Mouse (Mus musculus) midbrain, embryonic 14.5 days (tissue): ENCODE measurements around the gene Mrps7. TPM values are rescaled to one million over a fixed set of nuclear protein-coding genes. Genes with fewer than 3 reads are reported as not detected.

ENCODE experiments used
- ATAC-seq: fragments of 200-750 bp; cut with Nextera tagmentation; 2 replicates; pipeline ENCODE4 v1.8.0; 2017; ENCODE audit warnings: moderate number of reproducible peaks, moderate library complexity; ENCODE audit not compliant: low FRiP score, low TSS enrichment
- DNase-seq: peaks from one replicate; pipeline ENCODE4 v3.0.0-alpha.2; 2015
- H3K27ac ChIP-seq: fragments of 300-500 bp; sonication (generic); replicated peaks from 2 replicates; pipeline ENCODE4 v1.5.1; 2014; ENCODE audit warnings: mild to moderate bottlenecking, low read depth, low read length, moderate library complexity
- H3K27me3 ChIP-seq: fragments of 300-500 bp; sonication (generic); 2 replicates; pipeline ENCODE4 v1.6.1; 2014; ENCODE audit warnings: low read length, control low read depth, mixed read lengths; ENCODE audit not compliant: control insufficient read depth, insufficient read depth
- H3K36me3 ChIP-seq: fragments of 300-500 bp; sonication (generic); 2 replicates; pipeline ENCODE4 v1.6.1; 2014; ENCODE audit warnings: low read length, control low read depth; ENCODE audit not compliant: control insufficient read depth, insufficient read depth
- H3K4me1 ChIP-seq: fragments of 300-500 bp; sonication (generic); 2 replicates; pipeline ENCODE4 v1.6.1; 2014; ENCODE audit warnings: mild to moderate bottlenecking, antibody characterized with exemption, low read length, control low read depth; ENCODE audit not compliant: control insufficient read depth, insufficient read depth
- H3K4me2 ChIP-seq: fragments of 300-500 bp; sonication (generic); 2 replicates; pipeline ENCODE4 v1.6.1; 2014; ENCODE audit warnings: mild to moderate bottlenecking, low read length, moderate library complexity
- H3K4me3 ChIP-seq: fragments of 300-500 bp; sonication (generic); replicated peaks from 2 replicates; pipeline ENCODE4 v1.5.1; 2014; ENCODE audit warnings: low read depth, low read length
- H3K9ac ChIP-seq: fragments of 300-500 bp; sonication (generic); replicated peaks from 2 replicates; pipeline ENCODE4 v1.6.1; 2014; ENCODE audit warnings: mild to moderate bottlenecking, low read length, moderate library complexity
- H3K9me3 ChIP-seq: fragments of 300-500 bp; sonication (generic); 2 replicates; pipeline ENCODE4 v1.6.1; 2016; ENCODE audit warnings: low read length, control low read depth, mixed read lengths; ENCODE audit not compliant: control insufficient read depth
- WGBS: fragments of 180-500 bp; shearing (Covaris S2); extraction: QIAGEN DNeasy Blood & Tissue Kit; methylation state at CpG from one replicate; pipeline ENCODE4 v1.1.7; 2014; 5-methylcytosine and 5-hydroxymethylcytosine counted together
- polyA plus RNA-seq: library from polyadenylated mRNA; unstranded; fragments of >200 nt; fragmentation: Nextera tagmentation; extraction: Ambion mirVana; gene quantifications from 2 replicates; pipeline ENCODE4 v1.2.1, GENCODE M21; 2014

Mrps7 gene
- polyA plus RNA-seq, 1 experiment from 2014 or later, result 75.7 TPM

GRCm38 (mm10) chr11:115629734-115630531, 26.2 kb downstream of the Mrps7 start:
- Histone ChIP-seq H3K4me2 (no peak overlapping the region), H3K4me1 (peaks cover 5% of the 10 kb centered on the region; the same call in 1 of the 2 replicates), H3K27ac (no peak overlapping the region), H3K4me3 (no peak overlapping the region), H3K27me3 (no peaks in the 10 kb centered on the region), H3K36me3 (no peaks in the 10 kb centered on the region), H3K9me3 (no peaks in the 10 kb centered on the region), H3K9ac (no peak overlapping the region)
- 88% methylated on average over 13 of the region's 13 CpGs for WGBS
- DNase-seq, result no peak
- ATAC-seq, result no peak

- H3K36me3 ChIP-seq, result no peaks in the 10 kb centered on the region
- no peak overlapping the region for H3K4me2 ChIP-seq
- no peak for ATAC-seq
- DNase-seq, result no peak
- H3K9me3 ChIP-seq, result no peaks in the 10 kb centered on the region
- peaks cover 5% of the 10 kb centered on the region; the same call in 1 of the 2 replicates for H3K4me1 ChIP-seq
- H3K27ac ChIP-seq, result no peak overlapping the region
- WGBS, result 48% methylated on average over 16 of the region's 16 CpGs
- no peak overlapping the region for H3K9ac ChIP-seq
- H3K4me3 ChIP-seq, result no peak overlapping the region
- H3K27me3 ChIP-seq, result no peaks in the 10 kb centered on the region
Observed at GRCm38 (mm10) chr11:115630532-115631504, 27.1 kb downstream of the Mrps7 start.

GRCm38 (mm10) chr11:115631505-115631890, 27.8 kb downstream of the Mrps7 start:
- WGBS, result 23% methylated on average over 3 of the region's 3 CpGs
- no peaks in the 10 kb centered on the region for H3K36me3 ChIP-seq
- no peak overlapping the region for H3K4me2 ChIP-seq
- no peak overlapping the region for H3K27ac ChIP-seq
- no peak overlapping the region for H3K9ac ChIP-seq
- no peaks in the 10 kb centered on the region for H3K27me3 ChIP-seq
- no peak for ATAC-seq
- peak; percentile 31 for DNase-seq
- no peak overlapping the region for H3K4me3 ChIP-seq
- H3K4me1 ChIP-seq, result peaks cover 5% of the 10 kb centered on the region; the same call in 1 of the 2 replicates
- no peaks in the 10 kb centered on the region for H3K9me3 ChIP-seq

- H3K36me3 ChIP-seq, result no peaks in the 10 kb centered on the region
- no peak overlapping the region for H3K4me3 ChIP-seq
- no peak overlapping the region for H3K4me2 ChIP-seq
- H3K27ac ChIP-seq, result no peak overlapping the region
- DNase-seq, result no peak
- H3K9me3 ChIP-seq, result no peaks in the 10 kb centered on the region
- H3K9ac ChIP-seq, result no peak overlapping the region
- no peak for ATAC-seq
- H3K4me1 ChIP-seq, result peaks cover 3% of the 10 kb centered on the region; the same call in 1 of the 2 replicates
- WGBS, result 77% methylated on average over 7 of the region's 7 CpGs
- H3K27me3 ChIP-seq, result no peaks in the 10 kb centered on the region
Observed at GRCm38 (mm10) chr11:115632247-115632646, 28.5 kb downstream of the Mrps7 start.

- Histone ChIP-seq H3K4me2 (no peak overlapping the region), H3K36me3 (no peaks in the 10 kb centered on the region), H3K9ac (no peak overlapping the region), H3K4me3 (no peak overlapping the region), H3K9me3 (no peaks in the 10 kb centered on the region), H3K27ac (no peak overlapping the region), H3K27me3 (no peaks in the 10 kb centered on the region), H3K4me1 (no peaks in the 10 kb centered on the region)
- WGBS, result 89% methylated on average over 10 of the region's 10 CpGs
- no peak for ATAC-seq
- no peak for DNase-seq
Observed at GRCm38 (mm10) chr11:115632862-115633261, 29.1 kb downstream of the Mrps7 start.

- Histone ChIP-seq H3K9me3 (no peaks in the 10 kb centered on the region), H3K4me1 (no peaks in the 10 kb centered on the region), H3K4me3 (no peak overlapping the region), H3K27ac (no peak overlapping the region), H3K4me2 (no peak overlapping the region), H3K9ac (no peak overlapping the region), H3K36me3 (no peaks in the 10 kb centered on the region), H3K27me3 (no peaks in the 10 kb centered on the region)
- DNase-seq (peak; percentile 6), ATAC-seq (no peak)
- 91% methylated on average over 4 of the region's 4 CpGs for WGBS
Observed at GRCm38 (mm10) chr11:115634109-115634508, 30.4 kb downstream of the Mrps7 start.

- Histone ChIP-seq H3K4me3 (no peak overlapping the region), H3K27ac (no peak overlapping the region), H3K36me3 (no peaks in the 10 kb centered on the region), H3K9ac (no peak overlapping the region), H3K27me3 (no peaks in the 10 kb centered on the region), H3K9me3 (no peaks in the 10 kb centered on the region), H3K4me1 (no peaks in the 10 kb centered on the region), H3K4me2 (no peak overlapping the region)
- ATAC-seq (no peak), DNase-seq (no peak)
- WGBS, result 89% methylated on average over 8 of the region's 8 CpGs
Observed at GRCm38 (mm10) chr11:115635041-115635440, 31.3 kb downstream of the Mrps7 start.

GRCm38 (mm10) chr11:115635484-115635883, 31.8 kb downstream of the Mrps7 start:
- WGBS, result 74% methylated on average over 8 of the region's 8 CpGs
- ATAC-seq (no peak), DNase-seq (no peak)
- no peak overlapping the region for H3K4me3 ChIP-seq
- no peak overlapping the region for H3K4me2 ChIP-seq
- H3K36me3 ChIP-seq, result no peaks in the 10 kb centered on the region
- H3K27ac ChIP-seq, result no peak overlapping the region
- no peak overlapping the region for H3K9ac ChIP-seq
- H3K4me1 ChIP-seq, result no peaks in the 10 kb centered on the region
- H3K27me3 ChIP-seq, result no peaks in the 10 kb centered on the region
- H3K9me3 ChIP-seq, result no peaks in the 10 kb centered on the region
